Mouse (Mus musculus) large intestine, adult 2 months (tissue): ENCODE data around the gene Apc2. TPM values are rescaled to one million over a fixed set of nuclear protein-coding genes. Genes with fewer than 3 reads are reported as not detected.

Experiments used
- DNase-seq: peaks from one replicate; pipeline ENCODE4 v3.0.0-alpha.2; 2012; ENCODE audit warnings: low read depth, low spot score
- WGBS: fragments of 180-500 bp; shearing (Covaris S2); methylation state at CpG from one replicate; pipeline ENCODE4 v1.1.7; 2018; 5-methylcytosine and 5-hydroxymethylcytosine counted together
- polyA plus RNA-seq: library from polyadenylated mRNA; depleted of rRNA; stranded (reverse); fragments of >200 nt; gene quantifications from 2 replicates; pipeline ENCODE4 v1.2.3, GENCODE M21; 2012; rRNA removed

Apc2 gene
- polyA plus RNA-seq, 1 experiment = 0.41 TPM

DNA sequence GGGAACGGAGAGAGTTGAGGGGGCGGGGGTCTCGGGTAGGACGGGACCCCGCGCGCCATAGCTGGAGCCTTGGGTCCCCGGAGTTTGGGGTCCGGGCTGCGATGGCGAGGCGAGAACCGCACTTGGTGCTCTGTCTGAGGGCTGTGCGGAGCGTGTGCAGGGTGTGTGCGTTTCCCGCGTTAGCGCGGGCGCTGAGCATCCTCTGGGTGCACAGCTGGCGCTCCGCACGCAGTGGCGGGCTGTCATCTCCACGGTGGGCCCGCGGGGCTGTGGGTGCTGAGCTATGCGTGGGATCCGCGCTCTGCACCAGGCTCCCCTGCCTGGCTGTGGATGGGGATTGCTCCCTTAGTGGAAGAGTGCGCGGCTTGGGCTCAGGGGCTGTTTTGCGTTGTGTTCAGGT, 61.0 kb downstream of the Apc2 start:
- DNase-seq = no peak
- WGBS = 4% methylated on average over 34 of the region's 34 CpGs

DNA sequence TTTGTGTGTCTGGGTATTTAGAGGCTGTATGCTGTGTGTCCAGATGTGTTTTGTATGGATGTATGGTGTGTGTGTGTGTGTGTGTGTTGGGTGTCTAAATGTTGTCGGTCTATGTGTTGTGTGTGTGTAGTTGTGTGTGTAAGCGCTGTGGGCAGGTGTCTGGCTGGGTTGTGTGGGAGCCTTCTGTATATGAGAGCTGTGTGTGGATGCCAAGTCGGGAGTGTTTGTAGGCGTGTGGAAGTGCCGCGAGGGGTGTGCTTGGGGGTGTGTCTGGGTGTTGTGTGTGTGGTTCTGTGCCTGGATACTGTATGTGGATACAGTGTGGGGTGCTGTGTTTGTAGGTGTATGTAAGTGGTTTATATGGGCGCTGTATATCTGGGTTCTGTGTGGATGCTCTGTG, 61.6 kb downstream of the Apc2 start:
- whole genome bisulfite sequencing = 23% methylated on average over 7 of the region's 7 CpGs

DNA sequence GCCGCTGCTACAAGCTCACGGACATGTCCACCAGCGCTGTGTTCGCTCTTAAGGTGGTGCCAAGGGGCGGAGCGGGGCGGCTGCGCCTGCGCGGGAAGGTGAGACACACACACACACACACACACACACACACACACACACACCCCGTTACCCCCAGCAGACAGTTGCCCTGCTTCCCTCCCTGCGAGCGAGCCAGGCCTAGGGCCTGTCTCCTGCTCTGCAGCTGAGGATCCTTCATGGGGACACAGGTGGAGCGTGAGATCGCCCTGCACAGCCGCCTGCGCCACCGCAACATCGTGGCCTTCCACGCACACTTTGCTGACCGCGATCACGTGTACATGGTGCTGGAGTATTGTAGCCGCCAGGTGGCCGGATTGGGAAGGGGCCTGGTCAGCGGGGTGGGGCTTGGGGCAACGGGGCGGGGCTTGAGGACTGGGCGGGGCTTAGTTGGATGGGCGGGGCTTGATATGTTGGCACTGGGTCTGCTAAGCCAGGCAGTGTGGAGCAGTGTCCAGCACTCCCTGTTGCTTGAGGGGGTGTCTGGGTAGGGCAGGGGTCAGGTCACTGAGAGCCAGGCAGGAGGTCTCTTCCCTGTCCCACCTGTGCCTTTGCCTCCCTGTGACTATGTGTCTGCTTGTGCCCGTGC, 62.3 kb downstream of the Apc2 start:
- no peak for DNase-seq
- 7% methylated on average over 30 of the region's 31 CpGs for WGBS

More for the DNA sequence above, 61.6 kb downstream of the Apc2 start:
- no peak for DNase-seq

DNA sequence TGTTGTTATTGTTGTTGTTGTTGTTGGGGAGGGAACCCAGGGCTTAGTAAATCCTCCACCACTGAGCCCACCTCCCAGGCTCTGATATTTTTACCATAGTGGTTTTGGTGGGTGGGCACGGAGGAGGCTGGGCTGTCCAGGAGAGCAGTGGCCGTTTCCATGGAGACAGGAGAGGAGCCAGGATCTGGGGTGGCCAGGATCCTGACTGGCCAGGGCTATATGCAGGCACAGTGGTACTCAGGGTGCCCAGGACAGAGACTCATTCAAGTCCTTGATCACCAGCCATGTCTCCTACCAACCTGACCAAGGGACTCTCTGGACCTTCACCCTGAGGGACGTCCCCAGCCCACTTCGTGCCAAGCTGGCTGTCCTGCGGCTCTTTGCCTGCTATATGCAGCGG, 68.0 kb downstream of the Apc2 start:
- WGBS = 41% methylated on average over 6 of the region's 6 CpGs
- DNase-seq = no peak

DNA sequence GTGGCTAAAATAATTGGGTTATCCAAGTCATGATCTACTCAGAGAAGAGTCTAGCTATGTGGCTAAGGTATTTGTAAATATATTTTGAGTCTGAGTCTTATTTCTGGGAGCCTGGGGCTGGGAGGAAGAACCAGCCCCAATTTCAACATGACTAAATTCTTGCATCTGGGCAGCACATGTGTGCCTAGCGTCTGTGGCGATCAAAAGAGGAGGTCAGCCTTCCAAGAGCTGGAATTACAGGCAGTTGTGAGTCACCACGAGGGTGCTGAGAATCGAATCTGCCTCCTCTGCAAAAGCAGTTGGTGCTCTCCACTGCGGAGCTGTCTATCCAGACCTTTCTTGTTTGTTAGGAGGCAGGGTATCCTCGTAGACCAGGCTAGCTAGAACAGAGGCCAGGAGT, 70.0 kb downstream of the Apc2 start:
- 61% methylated on average over 6 of the region's 6 CpGs for WGBS
- no peak for DNase-seq

Other genes with a start within 250 kb of the Apc2 start
- gene Gpx4, start 248.8 kb upstream of the Apc2 start, polyA plus RNA-seq = 282 and 473 TPM in 2 replicates
- 67.2 and 91.7 TPM in 2 replicates for gene Sbno2, start 190.4 kb upstream of the Apc2 start, polyA plus RNA-seq
- gene Stk11, start 180.2 kb upstream of the Apc2 start, polyA plus RNA-seq = 112 and 115 TPM in 2 replicates
- 1,215 and 1,440 TPM in 2 replicates for gene Atp5d, start 157.3 kb upstream of the Apc2 start, polyA plus RNA-seq
- 5.0 TPM in 2 replicates for gene Cbarp, start 155.1 kb upstream of the Apc2 start, polyA plus RNA-seq
- 62.7 and 89.3 TPM in 2 replicates for gene Midn, start 147.7 kb upstream of the Apc2 start, polyA plus RNA-seq
- 52.6 and 63.1 TPM in 2 replicates for gene Cirbp, start 130.0 kb upstream of the Apc2 start, polyA plus RNA-seq
- gene 1600002K03Rik, start 123.0 kb upstream of the Apc2 start, polyA plus RNA-seq = 15.9 and 18.2 TPM in 2 replicates
- 0.95 and 1.1 TPM in 2 replicates for gene Efna2, start 116.5 kb upstream of the Apc2 start, polyA plus RNA-seq
- gene Mum1, start 69.5 kb upstream of the Apc2 start, polyA plus RNA-seq = 24.7 and 28.6 TPM in 2 replicates
- 553 and 570 TPM in 2 replicates for gene Ndufs7, start 46.9 kb upstream of the Apc2 start, polyA plus RNA-seq
- gene Gamt, start 35.0 kb upstream of the Apc2 start, polyA plus RNA-seq = 9.4 and 10.5 TPM in 2 replicates
- gene Dazap1, start 34.5 kb upstream of the Apc2 start, polyA plus RNA-seq = 52.1 and 67.7 TPM in 2 replicates
- gene Rps15, start 3.5 kb upstream of the Apc2 start, polyA plus RNA-seq = 1,621 and 1,622 TPM in 2 replicates
- gene 2310011J03Rik, start 24.6 kb downstream of the Apc2 start, polyA plus RNA-seq = 69.0 and 72.5 TPM in 2 replicates
- gene Pcsk4, start 33.5 kb downstream of the Apc2 start, polyA plus RNA-seq = 8.2 and 15.5 TPM in 2 replicates
- gene Reep6, start 34.0 kb downstream of the Apc2 start, polyA plus RNA-seq = 50.1 and 127 TPM in 2 replicates
- 40.5 and 73.6 TPM in 2 replicates for gene Adamtsl5, start 52.4 kb downstream of the Apc2 start, polyA plus RNA-seq
- gene Plk5, start 60.5 kb downstream of the Apc2 start, polyA plus RNA-seq = 0.68 and 2.8 TPM in 2 replicates
- gene Mex3d, start 91.7 kb downstream of the Apc2 start, polyA plus RNA-seq = 5.7 and 7.6 TPM in 2 replicates
- gene Mbd3, start 103.6 kb downstream of the Apc2 start, polyA plus RNA-seq = 104 and 116 TPM in 2 replicates
- gene Uqcr11, start 110.9 kb downstream of the Apc2 start, polyA plus RNA-seq = 2,454 and 2,475 TPM in 2 replicates
- gene Tcf3, start 137.7 kb downstream of the Apc2 start, polyA plus RNA-seq = 60.2 and 76.9 TPM in 2 replicates
- gene Onecut3, start 198.9 kb downstream of the Apc2 start, polyA plus RNA-seq = 0.09 and 0.19 TPM in 2 replicates
- 0.03 TPM in 1 of 2 replicates, not detected in the other for gene Atp8b3, start 243.1 kb downstream of the Apc2 start, polyA plus RNA-seq